Mouse (Mus musculus): ENCODE data around the gene Ppp3ca. TPM values are rescaled to one million over a fixed set of nuclear protein-coding genes. Genes with fewer than 3 reads are reported as not detected.
A peak's percentile ranks its signal among the peaks of the same experiment; 100 is the strongest.

The Ppp3ca gene
- polyA plus RNA-seq (2014; fragmentation: Nextera tagmentation; extraction: Ambion mirVana): 52.2 and 54.9 TPM in 2 replicates

GRCm38 (mm10) chr3:136670110-136670359, at the start of gene Ppp3ca:
Gene Ppp3ca (plus strand): TSS chr3:136670124.
- Histone ChIP-seq H3K4me1 (ENCODE audit: control insufficient read depth, insufficient read depth, low read length) (peaks cover 10% of the 10 kb centered on the region), H3K4me2 (peak within 1 kb of the TSS; percentile 66), H3K36me3 (ENCODE audit: control insufficient read depth, insufficient read depth, low read length) (no peaks in the 10 kb centered on the region), H3K9ac (ENCODE audit: low read depth, low read length) (peak within 1 kb of the TSS; percentile 90), H3K27me3 (ENCODE audit: control insufficient read depth, insufficient read depth, low read length) (no peaks in the 10 kb centered on the region), H3K27ac (ENCODE audit: low read depth, low read length) (peak within 1 kb of the TSS; percentile 94), H3K4me3 (ENCODE audit: low read depth, low read length) (peak within 1 kb of the TSS; percentile 88), H3K9me3 (replicated peaks; ENCODE audit: control insufficient read depth, low read length) (no peaks in the 10 kb centered on the region)
- no peak for ATAC-seq (replicated peaks; ENCODE audit: insufficient number of reproducible peaks, low FRiP score, low TSS enrichment)
- WGBS (ENCODE audit: insufficient replicate concordance): under 1% methylated on average over 19 of the region's 43 CpGs

DNA sequence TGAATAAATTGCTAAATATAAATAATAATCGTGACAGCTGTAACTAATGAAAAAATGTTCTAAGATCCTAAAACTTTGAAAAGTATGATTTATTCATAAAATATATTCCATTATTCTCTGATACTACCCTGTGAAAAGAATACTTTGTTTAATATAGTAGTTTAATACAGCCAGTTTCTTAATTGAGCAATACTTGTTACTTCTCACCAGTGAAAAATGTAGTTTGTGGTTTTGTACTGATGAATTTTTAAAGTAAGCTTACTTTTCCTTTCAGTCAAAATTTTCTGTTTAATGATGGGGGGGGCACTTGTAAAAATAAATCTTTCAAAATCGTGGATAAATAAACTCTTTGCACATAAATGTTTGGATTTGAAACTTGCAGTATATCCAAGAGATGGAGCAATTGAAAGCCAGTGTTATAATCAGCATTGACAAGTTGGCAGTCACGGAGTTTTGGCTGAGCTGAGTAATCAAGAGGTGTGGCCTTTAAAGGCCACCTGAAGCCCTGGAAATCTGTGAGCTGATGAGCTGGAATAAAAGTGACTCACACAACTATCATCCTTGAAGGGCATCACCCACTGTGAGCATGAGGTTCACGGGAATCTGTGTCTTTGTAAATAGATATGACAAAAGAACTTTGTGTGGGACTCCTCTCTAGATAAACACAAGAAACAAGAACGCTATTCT, 29.2 kb upstream of the Ppp3ca start:
- no peak overlapping the region for H3K4me2 ChIP-seq
- H3K9me3 ChIP-seq (replicated peaks; ENCODE audit: control insufficient read depth, low read length): no peaks in the 10 kb centered on the region
- no peak overlapping the region for H3K9ac ChIP-seq (ENCODE audit: low read depth, low read length)
- WGBS (ENCODE audit: insufficient replicate concordance): 69% methylated on average over 5 of the region's 5 CpGs
- no peak overlapping the region for H3K27ac ChIP-seq (ENCODE audit: low read depth, low read length)
- no peaks in the 10 kb centered on the region for H3K27me3 ChIP-seq (ENCODE audit: control insufficient read depth, insufficient read depth, low read length)
- H3K36me3 ChIP-seq (ENCODE audit: control insufficient read depth, insufficient read depth, low read length): no peaks in the 10 kb centered on the region
- no peak overlapping the region for H3K4me3 ChIP-seq (ENCODE audit: low read depth, low read length)
- no peaks in the 10 kb centered on the region for H3K4me1 ChIP-seq (ENCODE audit: control insufficient read depth, insufficient read depth, low read length)
- no peak for ATAC-seq (replicated peaks; ENCODE audit: insufficient number of reproducible peaks, low FRiP score, low TSS enrichment)

GRCm38 (mm10) chr3:136650966-136651365, 19.0 kb upstream of the Ppp3ca start:
- WGBS (ENCODE audit: insufficient replicate concordance): 70% methylated on average over 4 of the region's 4 CpGs
- H3K27ac ChIP-seq (ENCODE audit: low read depth, low read length): no peak overlapping the region
- H3K4me3 ChIP-seq (ENCODE audit: low read depth, low read length): no peak overlapping the region
- no peaks in the 10 kb centered on the region for H3K36me3 ChIP-seq (ENCODE audit: control insufficient read depth, insufficient read depth, low read length)
- no peak overlapping the region for H3K4me2 ChIP-seq
- no peaks in the 10 kb centered on the region for H3K27me3 ChIP-seq (ENCODE audit: control insufficient read depth, insufficient read depth, low read length)
- H3K9me3 ChIP-seq (replicated peaks; ENCODE audit: control insufficient read depth, low read length): no peaks in the 10 kb centered on the region
- H3K9ac ChIP-seq (ENCODE audit: low read depth, low read length): no peak overlapping the region
- no peak for ATAC-seq (replicated peaks; ENCODE audit: insufficient number of reproducible peaks, low FRiP score, low TSS enrichment)
- no peaks in the 10 kb centered on the region for H3K4me1 ChIP-seq (ENCODE audit: control insufficient read depth, insufficient read depth, low read length)

GRCm38 (mm10) chr3:136651496-136651895, 18.4 kb upstream of the Ppp3ca start:
- 37% methylated on average over 6 of the region's 6 CpGs for WGBS (ENCODE audit: insufficient replicate concordance)
- H3K27me3 ChIP-seq (ENCODE audit: control insufficient read depth, insufficient read depth, low read length): no peaks in the 10 kb centered on the region
- H3K36me3 ChIP-seq (ENCODE audit: control insufficient read depth, insufficient read depth, low read length): no peaks in the 10 kb centered on the region
- no peak overlapping the region for H3K4me3 ChIP-seq (ENCODE audit: low read depth, low read length)
- H3K4me2 ChIP-seq: no peak overlapping the region
- H3K9me3 ChIP-seq (replicated peaks; ENCODE audit: control insufficient read depth, low read length): no peaks in the 10 kb centered on the region
- ATAC-seq (replicated peaks; ENCODE audit: insufficient number of reproducible peaks, low FRiP score, low TSS enrichment): no peak
- no peak overlapping the region for H3K9ac ChIP-seq (ENCODE audit: low read depth, low read length)
- no peaks in the 10 kb centered on the region for H3K4me1 ChIP-seq (ENCODE audit: control insufficient read depth, insufficient read depth, low read length)
- no peak overlapping the region for H3K27ac ChIP-seq (ENCODE audit: low read depth, low read length)

DNA sequence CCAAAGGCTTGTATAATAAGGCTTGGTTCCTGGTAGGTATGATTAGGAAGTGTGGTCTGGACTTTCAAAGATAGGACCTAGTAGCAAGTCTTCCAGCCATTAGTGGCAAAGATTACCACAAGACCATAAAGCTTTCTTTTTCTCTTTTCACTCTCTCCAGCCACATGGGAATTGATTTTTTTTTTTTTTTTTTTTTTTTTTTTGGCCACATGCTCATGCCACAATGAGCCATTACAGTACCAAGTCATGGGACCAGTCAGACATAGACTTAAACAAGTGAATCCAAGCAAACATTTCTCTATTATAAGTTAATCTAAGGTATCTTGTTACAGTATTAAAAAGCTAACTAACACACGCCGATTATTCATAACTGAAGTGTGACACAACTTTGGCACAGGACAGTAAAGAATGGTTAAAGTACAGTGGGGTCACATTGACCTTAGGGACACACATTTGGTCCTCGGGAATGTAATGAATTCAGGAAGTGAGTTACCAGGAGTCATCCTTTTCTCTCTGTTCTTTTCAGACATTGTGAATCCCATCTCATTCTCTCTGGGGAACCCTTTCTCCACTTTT, 13.4 kb upstream of the Ppp3ca start:
- Histone ChIP-seq H3K4me1 (ENCODE audit: control insufficient read depth, insufficient read depth, low read length) (no peaks in the 10 kb centered on the region), H3K9me3 (replicated peaks; ENCODE audit: control insufficient read depth, low read length) (no peaks in the 10 kb centered on the region), H3K27ac (ENCODE audit: low read depth, low read length) (no peak overlapping the region), H3K4me3 (ENCODE audit: low read depth, low read length) (no peak overlapping the region), H3K4me2 (no peak overlapping the region), H3K9ac (ENCODE audit: low read depth, low read length) (no peak overlapping the region), H3K36me3 (ENCODE audit: control insufficient read depth, insufficient read depth, low read length) (no peaks in the 10 kb centered on the region), H3K27me3 (ENCODE audit: control insufficient read depth, insufficient read depth, low read length) (no peaks in the 10 kb centered on the region)
- WGBS (ENCODE audit: insufficient replicate concordance): 80% methylated on average over 3 of the region's 3 CpGs
- ATAC-seq (replicated peaks; ENCODE audit: insufficient number of reproducible peaks, low FRiP score, low TSS enrichment): no peak

DNA sequence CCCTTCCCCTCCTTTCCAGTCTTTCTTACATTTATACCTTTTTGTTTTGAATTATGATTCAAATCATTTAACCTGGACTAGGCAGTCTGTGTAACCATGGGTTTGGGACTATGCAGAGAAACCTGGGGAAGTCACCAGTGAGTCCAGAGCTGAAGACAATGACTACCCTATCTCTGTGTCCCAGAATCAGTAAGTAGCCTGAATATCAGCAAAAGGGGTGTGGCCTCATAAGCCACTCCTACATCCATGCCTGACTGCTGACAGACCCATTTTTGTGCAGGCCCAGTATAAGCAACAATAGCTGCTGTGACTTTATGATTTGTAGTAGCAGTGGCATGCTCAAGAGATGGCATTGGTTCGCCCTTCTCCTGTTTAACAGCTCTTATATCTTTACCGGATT, 11.2 kb upstream of the Ppp3ca start:
- Histone ChIP-seq H3K4me2 (no peak overlapping the region), H3K4me3 (ENCODE audit: low read depth, low read length) (no peak overlapping the region), H3K27me3 (ENCODE audit: control insufficient read depth, insufficient read depth, low read length) (no peaks in the 10 kb centered on the region), H3K27ac (ENCODE audit: low read depth, low read length) (no peak overlapping the region), H3K9ac (ENCODE audit: low read depth, low read length) (no peak overlapping the region), H3K4me1 (ENCODE audit: control insufficient read depth, insufficient read depth, low read length) (no peaks in the 10 kb centered on the region), H3K9me3 (replicated peaks; ENCODE audit: control insufficient read depth, low read length) (no peaks in the 10 kb centered on the region), H3K36me3 (ENCODE audit: control insufficient read depth, insufficient read depth, low read length) (no peaks in the 10 kb centered on the region)
- WGBS (ENCODE audit: insufficient replicate concordance): 80% methylated on average over 2 of the region's 2 CpGs
- no peak for ATAC-seq (replicated peaks; ENCODE audit: insufficient number of reproducible peaks, low FRiP score, low TSS enrichment)

GRCm38 (mm10) chr3:136665119-136665518, 4.8 kb upstream of the Ppp3ca start:
- no peaks in the 10 kb centered on the region for H3K9me3 ChIP-seq (replicated peaks; ENCODE audit: control insufficient read depth, low read length)
- H3K4me2 ChIP-seq: no peak overlapping the region
- no peak for ATAC-seq (replicated peaks; ENCODE audit: insufficient number of reproducible peaks, low FRiP score, low TSS enrichment)
- WGBS (ENCODE audit: insufficient replicate concordance): 90% methylated on average over 1 of the region's 1 CpGs
- no peaks in the 10 kb centered on the region for H3K27me3 ChIP-seq (ENCODE audit: control insufficient read depth, insufficient read depth, low read length)
- H3K4me3 ChIP-seq (ENCODE audit: low read depth, low read length): no peak overlapping the region
- no peak overlapping the region for H3K27ac ChIP-seq (ENCODE audit: low read depth, low read length)
- no peaks in the 10 kb centered on the region for H3K36me3 ChIP-seq (ENCODE audit: control insufficient read depth, insufficient read depth, low read length)
- no peak overlapping the region for H3K9ac ChIP-seq (ENCODE audit: low read depth, low read length)
- no peaks in the 10 kb centered on the region for H3K4me1 ChIP-seq (ENCODE audit: control insufficient read depth, insufficient read depth, low read length)

DNA sequence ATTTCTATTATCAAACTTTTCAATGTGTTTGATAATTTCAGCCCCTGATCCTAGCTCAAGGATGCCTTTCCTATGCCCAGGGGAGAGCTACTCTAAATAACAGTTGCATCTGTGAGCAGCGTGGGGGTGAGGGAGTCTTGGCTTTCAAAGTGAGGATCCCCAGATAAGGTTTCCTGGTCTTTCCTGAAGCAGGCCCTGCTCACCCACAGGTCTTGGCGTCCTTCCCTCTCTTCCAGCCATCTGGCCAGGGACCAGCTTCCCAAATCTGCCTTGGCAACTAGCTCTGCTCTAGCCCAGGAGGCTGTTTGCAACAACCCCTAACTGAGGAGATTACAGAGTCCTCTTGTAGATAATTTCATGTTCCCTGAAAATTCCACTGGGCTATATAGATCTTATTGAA, 1.9 kb upstream of the Ppp3ca start:
- Histone ChIP-seq H3K27ac (ENCODE audit: low read depth, low read length) (no peak overlapping the region), H3K9me3 (replicated peaks; ENCODE audit: control insufficient read depth, low read length) (no peaks in the 10 kb centered on the region), H3K36me3 (ENCODE audit: control insufficient read depth, insufficient read depth, low read length) (no peaks in the 10 kb centered on the region), H3K4me3 (ENCODE audit: low read depth, low read length) (no peak overlapping the region), H3K4me2 (no peak overlapping the region), H3K27me3 (ENCODE audit: control insufficient read depth, insufficient read depth, low read length) (no peaks in the 10 kb centered on the region), H3K4me1 (ENCODE audit: control insufficient read depth, insufficient read depth, low read length) (peaks cover 3% of the 10 kb centered on the region; the same call in 1 of the 2 replicates), H3K9ac (ENCODE audit: low read depth, low read length) (no peak overlapping the region)
- WGBS (ENCODE audit: insufficient replicate concordance): 37% methylated on average over 2 of the region's 2 CpGs
- no peak for ATAC-seq (replicated peaks; ENCODE audit: insufficient number of reproducible peaks, low FRiP score, low TSS enrichment)
